Mouse (Mus musculus): ENCODE data around the gene Gm20388.

DNA sequence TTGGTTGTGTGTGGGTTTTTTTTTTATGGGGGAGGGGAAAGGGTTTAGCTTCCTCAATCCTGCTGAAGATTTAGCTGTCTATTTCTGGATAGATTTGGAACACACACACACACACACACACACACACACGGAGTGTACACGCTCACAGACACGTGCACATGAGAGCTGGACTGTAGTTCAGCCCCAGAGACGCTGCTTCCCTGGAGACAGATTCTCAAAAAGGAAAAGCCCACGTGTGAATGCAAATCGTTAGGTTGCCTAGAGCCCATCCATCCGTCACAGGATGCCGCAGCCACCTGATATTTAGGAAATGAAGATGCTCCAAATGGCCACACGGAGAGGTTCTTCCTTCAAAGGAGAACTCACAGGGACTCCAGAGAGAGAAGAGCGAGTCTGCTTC is 3969.6 kb downstream of the Gm20388 start:
- TF ChIP-seq POLR2A (IDR thresholded peaks at IDR 0.05; ENCODE audit: insufficient read depth, low read length) (no peak), CTCF (IDR thresholded peaks at IDR 0.05; ENCODE audit: low read depth, low read length) (no peak)

Measured in ES-Bruce4 (cell line).